Mouse (Mus musculus): ENCODE measurements around the gene Gm28374. TPM values are rescaled to one million over a fixed set of nuclear protein-coding genes. Genes with fewer than 3 reads are reported as not detected.
"Not testable (repeated sequence)": the region's sequence is repeated elsewhere in the genome, so short reads cannot be mapped to it uniquely, and the experiment has no call there.

Gm28374 gene
- total RNA-seq, 2 experiments from 2014 or later: not detected

DNA sequence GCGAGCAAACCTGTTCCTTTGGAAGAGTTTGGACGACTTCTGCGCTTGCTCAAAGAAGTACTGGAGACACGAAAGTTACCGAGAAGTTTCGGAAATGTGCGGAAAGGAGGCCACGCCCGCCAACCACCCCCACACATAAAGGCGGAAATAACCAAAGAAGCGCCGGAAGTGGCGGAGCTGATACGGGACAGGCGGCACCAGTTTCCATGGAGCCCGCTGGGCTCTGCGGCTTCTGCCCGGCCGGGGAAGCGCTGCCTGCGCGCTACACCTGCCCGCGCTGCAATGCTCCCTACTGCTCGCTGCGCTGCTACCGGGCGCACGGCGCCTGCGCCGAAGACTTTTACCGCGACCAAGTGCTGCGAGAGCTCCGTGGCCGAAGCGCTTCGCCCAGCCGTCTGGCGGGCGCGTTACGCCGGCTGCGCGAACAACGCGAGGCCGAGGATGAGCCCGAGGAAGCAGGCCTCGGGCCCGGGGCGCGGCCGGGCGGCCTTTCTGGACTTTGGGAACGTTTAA lies 21.0 kb downstream of the Gm28374 start, which contains the start of gene Znhit2:
Gene Znhit2, plus strand, starts transcription at position 172 of the 513 bp plus-strand sequence.
- DNase-seq: peak; percentile 88 to 90
- intact Hi-C loops (cut with DNase I): no loop called here

DNA sequence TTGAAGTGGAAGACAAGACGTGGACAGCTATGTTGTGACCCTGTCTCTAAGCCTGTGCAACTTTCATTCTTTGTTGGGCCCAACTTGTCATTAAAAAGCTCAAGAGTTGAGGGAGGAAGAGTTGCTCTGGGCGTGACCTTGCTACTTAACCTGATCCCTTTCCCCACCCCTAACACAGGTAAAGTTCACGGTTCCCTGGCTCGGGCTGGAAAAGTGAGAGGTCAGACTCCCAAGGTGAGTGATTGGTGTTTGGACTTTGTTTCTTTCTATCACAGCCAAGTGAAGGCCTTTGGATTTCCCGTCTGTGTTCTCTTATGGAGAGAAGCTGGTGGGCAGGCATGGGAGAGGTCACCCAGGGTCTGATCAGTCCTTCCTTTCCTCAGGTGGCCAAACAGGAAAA lies 23.1 kb downstream of the Gm28374 start:
- no peak for DNase-seq
- intact Hi-C loops (cut with DNase I): loop anchor here (1.0 kb wide), 1 partner anchor 25 kb away; the partner anchor contains the start of genes Cdca5 and Zfpl1

DNA sequence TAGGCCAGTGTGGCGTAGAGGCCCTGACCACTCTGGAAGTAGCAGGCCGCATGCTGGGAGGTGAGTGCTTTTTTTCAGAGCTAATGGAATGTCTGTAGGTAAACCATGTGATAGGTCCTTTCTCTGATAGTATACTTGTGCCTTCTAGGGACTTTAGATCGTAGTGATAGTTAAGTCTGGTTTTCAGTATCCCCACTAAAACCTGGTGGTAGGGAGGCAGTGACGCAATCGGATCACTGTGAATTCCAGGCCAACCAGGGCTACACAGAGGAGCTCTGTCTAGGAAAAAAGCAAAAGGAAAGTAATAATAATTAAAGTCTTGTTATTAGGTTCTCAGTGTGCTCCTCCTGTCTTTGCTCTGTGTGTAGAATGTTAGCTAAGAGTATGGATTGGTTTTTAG lies 23.5 kb downstream of the Gm28374 start:
- no peak for DNase-seq
- intact Hi-C loops (cut with DNase I): no loop called here

DNA sequence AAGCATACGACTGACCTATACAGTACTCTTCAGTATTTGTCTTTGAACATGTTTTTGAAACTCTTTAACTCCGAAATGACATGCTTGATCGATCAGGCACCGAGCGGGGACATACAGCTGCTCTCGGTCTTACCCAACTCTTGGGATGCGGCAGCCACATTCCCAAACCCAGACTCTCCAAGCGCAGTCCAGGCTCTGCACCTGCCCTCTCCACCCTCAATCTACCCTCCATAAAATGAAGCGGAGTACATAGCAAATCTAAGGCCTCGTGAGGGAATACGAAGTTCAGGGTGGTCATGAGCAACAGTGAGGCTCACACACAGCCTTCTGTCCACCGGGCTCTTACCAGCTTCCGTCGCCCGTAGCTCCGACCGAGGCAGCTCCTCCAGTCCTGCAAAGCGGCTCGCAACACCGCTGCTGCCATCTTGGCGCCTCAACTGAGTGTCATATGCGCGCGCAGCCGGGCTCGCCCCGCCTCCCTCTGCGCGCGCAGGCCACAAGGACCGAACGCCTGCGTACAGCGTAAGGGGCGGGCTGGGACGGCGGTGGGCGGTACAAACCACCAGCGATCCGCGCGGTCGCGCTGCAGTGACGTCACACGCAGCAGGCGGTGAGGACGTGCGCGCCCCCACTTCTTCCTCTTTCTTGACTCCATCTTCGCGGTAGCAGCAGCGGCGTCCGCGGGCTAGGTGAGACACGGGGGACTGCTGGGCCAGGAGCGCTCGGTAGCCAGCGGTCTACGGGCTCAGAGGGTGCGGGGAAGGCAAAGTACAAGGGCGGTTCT lies 24.6 kb downstream of the Gm28374 start, which contains the start of the genes Mrpl49 and Fau:
Gene Mrpl49, minus strand, starts transcription at position 473 of the 784 bp plus-strand sequence.
Gene Fau, plus strand, starts transcription at position 532 of the 784 bp plus-strand sequence.
- intact Hi-C loops (cut with DNase I): no loop called here
- DNase-seq: peak; percentile 98

DNA sequence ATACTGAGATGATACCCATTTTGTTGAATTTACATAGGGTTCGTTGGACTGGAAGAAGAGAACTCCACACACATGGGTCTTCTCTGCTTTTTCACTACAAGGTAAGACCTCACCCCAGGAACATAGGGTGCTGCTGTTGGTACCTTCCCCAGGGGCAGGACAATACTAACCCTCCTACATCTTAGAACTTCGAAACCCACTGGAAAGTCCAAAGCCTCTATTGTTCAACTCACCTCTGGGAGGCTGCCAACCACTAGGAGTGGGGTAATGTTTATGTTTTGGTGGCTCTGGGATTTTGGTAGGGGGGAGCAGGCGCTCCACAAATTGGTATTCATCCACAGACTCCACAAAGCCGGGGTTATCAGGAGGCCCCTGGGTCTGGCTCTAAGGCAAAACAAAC lies 25.4 kb downstream of the Gm28374 start:
- intact Hi-C loops (cut with DNase I): no loop called here
- no peak for DNase-seq

DNA sequence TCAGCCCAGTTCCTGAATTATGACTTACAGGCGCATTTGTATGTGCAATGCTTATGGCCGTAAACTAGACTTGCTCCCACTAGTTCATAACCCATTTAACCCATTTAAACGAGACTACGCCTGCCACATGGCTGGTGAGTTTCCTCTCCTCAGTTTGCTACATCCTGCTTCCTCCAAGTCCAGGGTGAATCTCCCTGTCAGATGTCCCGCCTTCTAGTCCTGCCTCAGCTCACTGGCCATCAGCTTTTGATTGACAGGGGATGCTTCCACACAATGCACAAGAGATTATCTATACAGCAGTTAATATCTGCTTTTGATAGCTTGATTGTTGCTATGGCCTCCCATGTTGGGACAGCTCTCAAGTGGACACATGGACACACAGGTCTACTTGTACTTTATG lies 27.8 kb downstream of the Gm28374 start:
- intact Hi-C loops (cut with DNase I): no loop called here
- no peak for DNase-seq

DNA sequence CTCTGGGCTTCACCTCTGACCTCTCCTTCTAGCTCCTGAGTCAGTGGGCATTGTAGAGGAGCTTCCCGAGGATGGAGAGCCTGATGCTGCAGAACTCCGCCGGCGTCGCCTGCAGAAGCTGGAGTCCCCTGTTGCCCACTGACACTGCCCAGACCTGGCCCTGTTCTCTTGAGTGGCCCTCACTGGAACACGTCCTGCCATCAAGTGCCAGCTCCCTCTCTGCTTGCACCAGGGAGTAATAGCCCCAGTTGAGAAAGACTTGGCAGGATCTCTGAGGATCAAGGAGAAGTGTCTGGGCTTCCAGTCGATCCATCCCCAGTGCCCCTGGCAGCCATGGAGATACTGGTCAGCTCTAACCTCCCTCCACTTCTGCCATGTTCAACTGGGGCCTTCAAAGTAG lies 29.5 kb downstream of the Gm28374 start:
- no peak for DNase-seq
- intact Hi-C loops (cut with DNase I): no loop called here

DNA sequence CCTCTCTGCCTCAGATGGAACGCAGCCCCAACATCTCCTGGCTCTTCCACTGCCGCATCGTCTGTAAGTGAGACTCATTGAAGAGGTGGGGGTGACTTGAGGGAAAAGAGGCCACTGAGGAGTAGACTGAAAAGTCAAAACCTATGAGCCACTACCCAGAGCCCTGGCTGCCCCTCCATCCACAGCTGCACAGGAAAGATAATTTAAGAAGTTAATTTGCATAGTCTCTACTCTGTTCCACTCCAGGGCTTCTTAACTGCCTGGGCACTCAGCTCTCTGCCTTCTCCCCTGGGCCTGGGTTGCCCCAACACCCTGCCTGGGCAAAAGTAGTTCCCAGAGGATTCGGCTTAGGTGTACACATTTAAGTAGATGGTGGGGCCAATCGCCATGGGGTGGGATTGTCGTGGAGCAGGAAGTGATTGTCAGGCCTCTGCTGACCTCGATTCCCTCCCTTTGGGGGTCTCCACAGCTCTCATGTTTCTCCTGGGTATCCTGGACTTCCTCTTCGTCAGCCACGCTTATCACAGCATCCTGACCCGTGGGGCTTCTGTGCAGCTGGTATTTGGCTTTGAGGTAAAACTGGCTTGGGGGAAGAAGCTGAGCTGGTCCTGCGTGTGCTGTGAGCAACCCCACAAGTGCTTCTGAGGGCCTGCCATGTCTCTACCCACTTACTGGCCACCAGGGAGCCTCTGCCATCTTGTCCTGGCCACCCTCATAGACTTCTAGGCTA lies 33.2 kb downstream of the Gm28374 start:
- no peak for DNase-seq
- intact Hi-C loops (cut with DNase I): no loop called here

DNA sequence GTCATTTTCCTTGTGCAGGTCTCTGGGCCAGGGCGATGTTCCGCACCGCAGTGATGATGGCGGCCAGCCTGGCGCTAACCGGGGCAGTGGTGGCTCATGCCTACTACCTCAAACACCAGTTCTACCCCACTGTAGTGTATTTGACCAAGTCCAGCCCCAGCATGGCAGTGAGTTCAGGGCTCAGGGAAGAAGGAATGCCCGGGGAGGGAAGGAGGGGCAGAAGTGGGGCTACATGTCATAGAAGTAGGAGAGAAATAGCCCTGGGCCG lies 34.2 kb downstream of the Gm28374 start:
- no peak for DNase-seq
- intact Hi-C loops (cut with DNase I): no loop called here

DNA sequence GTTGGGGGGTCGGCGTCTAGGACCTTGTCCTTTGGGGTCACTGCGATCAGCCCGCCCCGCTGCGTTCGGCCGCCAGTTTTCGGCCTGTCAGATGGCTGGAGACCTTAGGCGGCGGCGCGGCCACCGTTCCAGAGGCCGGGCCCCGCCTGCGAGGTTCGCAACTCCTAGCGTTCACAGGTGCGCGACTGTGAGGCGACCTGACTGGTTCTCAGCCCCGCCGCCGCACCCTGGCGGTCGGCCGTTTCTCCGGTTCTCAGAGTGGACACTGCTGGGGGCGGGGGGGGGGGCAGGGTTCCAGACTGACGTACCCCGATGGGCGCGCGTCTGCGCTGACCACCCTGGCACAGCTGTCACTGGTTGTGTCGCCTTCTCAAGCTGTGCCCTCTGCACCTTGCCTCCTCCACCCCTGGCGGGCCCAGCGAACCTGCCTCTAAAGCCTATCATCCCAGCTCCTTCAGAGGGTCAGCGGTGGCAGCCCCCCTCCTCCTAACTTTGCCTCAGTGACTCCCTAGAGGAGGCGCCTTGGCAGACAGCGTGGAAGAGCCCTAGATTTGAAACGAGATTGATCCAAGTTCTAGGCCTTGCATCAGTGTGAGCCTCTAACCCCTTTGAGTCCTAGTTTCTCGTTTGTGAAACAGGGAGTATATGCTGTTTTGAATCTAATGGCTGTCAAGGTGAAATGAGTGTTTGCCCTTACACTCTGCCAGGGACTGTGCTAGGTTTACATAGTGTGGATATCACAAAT lies 34.7 kb downstream of the Gm28374 start:
- intact Hi-C loops (cut with DNase I): no loop called here
- DNase-seq: no peak

DNA sequence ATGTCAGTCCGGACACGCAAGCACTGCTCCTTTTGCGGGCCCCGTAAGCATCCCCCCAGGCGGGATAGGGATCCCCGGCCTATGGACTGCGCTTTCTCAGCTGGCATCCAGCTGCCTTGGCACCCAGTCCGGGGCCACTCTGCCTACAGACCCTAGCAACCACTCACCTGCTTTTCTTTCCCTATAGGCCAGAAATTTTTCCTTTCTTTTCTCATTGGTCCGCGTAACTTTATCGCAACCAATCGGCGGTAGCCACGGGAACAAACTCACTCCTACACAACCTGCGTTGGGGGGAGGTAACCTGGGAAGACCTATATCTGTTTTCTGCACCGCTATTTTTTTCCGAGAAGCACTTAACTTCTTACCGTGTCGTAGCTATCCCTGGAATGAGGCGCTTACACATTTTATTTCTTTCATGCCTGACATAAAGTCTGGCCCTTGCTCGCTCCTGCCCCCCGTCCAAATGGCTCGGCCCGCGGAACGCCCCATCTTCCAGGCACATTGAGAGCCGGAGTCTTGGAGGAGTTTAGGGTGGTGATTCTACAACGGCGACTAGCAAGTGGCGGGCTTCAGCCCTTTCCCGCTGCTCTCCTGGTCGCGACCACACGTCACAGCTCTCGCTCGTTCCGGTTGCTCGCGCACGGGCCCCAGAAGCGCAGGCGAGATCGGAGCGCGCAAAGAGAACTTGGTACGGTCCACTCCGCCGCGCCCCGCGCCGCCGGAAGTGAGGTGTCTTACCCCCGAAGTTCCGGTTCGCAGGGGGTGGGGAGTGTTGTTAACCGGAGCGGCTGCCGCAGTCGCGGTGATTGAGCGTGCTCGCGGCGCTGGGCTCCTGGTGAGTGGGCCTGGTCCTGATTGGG lies 35.5 kb downstream of the Gm28374 start, which contains the start of gene Syvn1:
Gene Syvn1, plus strand, starts transcription at position 283 of the 860 bp plus-strand sequence.
- peak; percentile 82 to 85 for DNase-seq
- intact Hi-C loops (cut with DNase I): no loop called here

DNA sequence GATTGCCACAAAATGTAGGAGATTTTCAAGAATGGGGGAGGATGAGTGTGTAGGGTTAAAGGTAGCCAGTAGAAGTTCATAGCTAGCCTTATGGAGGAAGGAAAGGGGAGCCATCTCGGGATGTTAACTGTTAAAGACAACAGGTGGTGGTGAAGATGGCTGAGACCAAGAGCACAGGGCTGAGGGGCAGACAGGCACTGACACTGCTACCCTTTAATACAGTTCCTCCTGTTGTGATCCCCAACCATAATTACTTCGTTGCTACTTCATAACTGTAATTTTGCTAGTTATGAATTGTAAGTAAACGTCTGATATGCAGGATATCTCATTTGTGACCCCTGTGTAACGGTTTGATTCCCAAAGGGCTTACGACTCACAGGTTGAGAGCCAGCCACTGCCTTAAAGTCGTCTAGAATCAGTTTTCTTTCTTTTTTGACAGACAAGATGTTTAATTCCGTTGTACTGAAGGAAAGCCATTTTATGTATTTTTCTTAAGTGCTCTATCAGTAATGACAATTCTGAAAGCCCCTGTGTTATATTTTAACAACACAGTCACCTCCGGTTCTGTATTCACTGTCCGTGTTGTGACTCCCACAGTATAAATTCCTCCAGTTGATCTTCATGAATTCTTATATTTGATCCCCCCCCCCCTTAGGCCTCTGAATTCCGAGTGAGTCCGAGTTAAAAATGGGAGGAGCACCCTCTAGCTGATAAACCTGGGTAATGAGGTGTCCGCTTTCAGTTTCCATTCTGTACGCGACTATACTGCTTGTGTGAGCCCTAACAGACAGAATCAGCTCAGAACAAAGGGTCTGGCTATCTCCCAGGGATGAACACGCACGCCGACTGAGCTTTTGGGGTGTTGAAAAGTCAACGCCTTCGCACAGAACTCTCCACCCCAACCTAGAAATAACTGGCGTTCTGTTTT lies 36.4 kb downstream of the Gm28374 start:
- no peak for DNase-seq
- intact Hi-C loops (cut with DNase I): no loop called here

DNA sequence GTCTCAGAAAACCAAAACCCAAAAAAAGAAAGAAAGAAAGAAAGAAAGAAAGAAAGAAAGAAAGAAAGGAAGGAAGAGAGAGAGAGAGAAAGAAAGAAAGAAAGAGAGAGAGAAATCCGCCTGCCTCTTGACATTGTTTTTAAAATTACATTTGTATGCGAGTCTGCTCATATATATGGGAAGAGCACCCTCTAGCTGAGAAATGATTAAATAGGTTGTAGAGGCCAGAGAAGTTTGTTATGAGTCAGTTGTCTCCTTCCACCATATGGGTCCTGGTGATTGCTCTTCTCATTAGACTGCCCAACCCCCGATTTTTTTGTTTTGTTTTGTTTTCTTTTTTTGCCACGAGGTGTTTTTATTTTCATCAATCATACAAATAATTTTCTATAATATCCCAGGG lies 38.0 kb downstream of the Gm28374 start:
- intact Hi-C loops (cut with DNase I); DNase-seq: not testable (repeated sequence)

DNA sequence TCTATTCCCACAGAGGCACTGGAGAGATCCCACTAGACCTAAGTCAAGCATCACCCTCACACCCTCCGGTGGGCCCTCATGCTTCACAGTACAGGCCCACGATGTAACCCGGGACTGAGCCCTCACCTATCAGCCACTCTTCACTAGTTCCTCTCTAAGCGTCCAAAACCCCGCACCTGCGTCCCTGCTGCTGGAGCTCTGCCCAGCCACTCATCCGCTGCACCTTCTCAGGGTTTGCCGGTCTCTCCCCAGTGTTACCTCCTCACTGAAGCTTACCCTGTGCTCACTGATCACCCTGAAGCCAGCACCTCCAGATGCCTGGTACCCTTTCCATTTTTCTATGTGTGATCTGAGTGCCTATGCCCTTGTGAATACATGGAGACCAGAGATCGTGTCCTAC lies 39.8 kb downstream of the Gm28374 start:
- intact Hi-C loops (cut with DNase I): no loop called here
- no peak for DNase-seq

DNA sequence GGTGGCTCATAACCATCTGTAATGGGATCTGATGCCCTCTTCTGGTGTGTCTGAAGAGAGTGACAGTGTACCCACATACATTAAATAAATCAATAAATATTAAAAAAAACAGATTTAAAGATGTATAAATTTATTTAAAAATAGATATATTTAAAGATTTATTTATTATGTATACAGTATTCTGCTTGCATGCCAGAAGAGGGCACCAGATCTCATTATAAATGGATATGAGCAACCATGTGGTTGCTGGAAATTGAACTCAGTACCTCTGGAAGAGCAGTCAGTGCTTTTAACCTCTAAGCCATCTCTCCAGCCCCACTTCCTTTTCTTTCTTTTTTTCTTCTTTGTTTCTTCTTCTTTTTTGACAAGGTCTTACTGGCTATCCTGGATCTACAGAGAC lies 42.1 kb downstream of the Gm28374 start:
- no peak for DNase-seq
- intact Hi-C loops (cut with DNase I): no loop called here

DNA sequence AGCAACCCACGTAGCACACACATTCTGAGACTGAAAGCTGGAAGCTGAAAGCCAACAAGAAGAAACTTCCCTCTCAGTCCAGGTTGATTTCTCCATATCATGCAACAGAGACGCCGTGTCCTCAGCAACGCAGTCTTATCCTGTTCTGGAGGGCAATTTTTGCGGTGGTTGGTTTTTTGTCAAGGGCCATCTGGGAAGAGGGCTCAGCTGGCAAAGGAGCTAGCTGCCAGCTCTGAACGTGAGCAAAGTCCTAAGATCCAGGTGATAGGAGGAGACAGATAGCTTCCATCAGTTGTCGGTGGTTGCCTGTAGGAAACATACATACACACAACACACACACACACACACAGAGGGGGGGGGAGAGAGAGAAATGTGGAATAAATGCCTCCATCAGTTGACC lies 43.7 kb downstream of the Gm28374 start:
- DNase-seq: no peak
- intact Hi-C loops (cut with DNase I): no loop called here

DNA sequence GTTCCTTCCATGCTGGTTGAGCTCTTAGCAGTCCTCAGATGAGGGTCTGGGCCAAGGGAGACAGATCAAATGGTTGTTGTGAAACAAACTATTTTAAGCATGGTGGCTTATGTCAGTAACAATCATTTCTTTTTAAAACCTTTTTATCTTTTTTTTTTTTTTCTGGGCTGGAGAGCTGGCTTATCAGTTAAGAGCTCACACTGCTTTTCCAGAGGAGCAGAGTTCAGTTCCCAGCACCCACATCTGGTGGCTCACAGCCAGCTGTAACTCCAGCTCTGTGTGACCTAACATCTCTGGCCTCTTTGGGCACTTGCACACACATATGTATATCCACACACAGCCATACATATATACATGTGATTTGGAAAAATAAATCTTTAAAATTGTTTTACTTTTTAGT lies 44.4 kb downstream of the Gm28374 start:
- intact Hi-C loops (cut with DNase I): no loop called here
- DNase-seq: no peak

DNA sequence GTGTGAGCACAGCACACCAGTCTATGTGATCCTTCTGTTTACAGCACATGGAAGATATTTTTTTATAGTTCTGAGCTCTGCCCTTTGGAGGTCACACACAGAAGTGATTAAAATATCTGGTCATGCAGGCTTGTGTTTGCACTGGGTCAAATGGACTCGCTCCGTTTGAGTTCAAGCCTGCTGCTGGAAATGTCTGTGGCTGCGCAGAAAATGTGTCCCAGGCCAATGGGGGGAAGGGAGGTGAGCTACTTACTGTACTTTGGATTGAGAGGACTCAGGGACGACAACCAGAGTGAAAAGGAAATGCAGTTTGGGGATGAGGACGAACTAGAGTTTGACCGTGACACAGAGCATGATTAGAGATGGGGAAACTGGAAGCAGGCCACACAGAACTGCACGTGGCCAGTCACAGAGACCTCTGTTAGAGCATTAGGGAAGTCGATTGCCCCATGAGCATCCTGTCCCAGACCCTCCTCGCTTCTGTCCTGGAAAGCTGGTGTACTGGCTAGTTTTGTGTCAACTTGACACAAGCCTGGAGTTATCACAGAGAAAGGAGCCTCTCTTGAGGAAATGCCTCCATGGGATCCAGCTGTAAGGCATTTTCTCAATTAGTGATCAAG lies 46.0 kb downstream of the Gm28374 start:
- DNase-seq: no peak
- intact Hi-C loops (cut with DNase I): no loop called here

Measured in gastrocnemius, postnatal 36 days (tissue).